Mouse (Mus musculus): ENCODE results near the gene Mbd3.
"Not testable (repeated sequence)": the region's sequence is repeated elsewhere in the genome, so short reads cannot be mapped to it uniquely, and the experiment has no call there.

Mbd3 gene

GRCm38 (mm10) chr10:80369995-80370747 is 29.2 kb downstream of the Mbd3 start:
- DNase-seq = peak in 1 of 2 experiments; percentile 33

- no peak for DNase-seq
Measured at GRCm38 (mm10) chr10:80368392-80368791, 31.0 kb downstream of the Mbd3 start.

GRCm38 (mm10) chr10:80367954-80368353 is 31.4 kb downstream of the Mbd3 start:
- no peak for DNase-seq

DNA sequence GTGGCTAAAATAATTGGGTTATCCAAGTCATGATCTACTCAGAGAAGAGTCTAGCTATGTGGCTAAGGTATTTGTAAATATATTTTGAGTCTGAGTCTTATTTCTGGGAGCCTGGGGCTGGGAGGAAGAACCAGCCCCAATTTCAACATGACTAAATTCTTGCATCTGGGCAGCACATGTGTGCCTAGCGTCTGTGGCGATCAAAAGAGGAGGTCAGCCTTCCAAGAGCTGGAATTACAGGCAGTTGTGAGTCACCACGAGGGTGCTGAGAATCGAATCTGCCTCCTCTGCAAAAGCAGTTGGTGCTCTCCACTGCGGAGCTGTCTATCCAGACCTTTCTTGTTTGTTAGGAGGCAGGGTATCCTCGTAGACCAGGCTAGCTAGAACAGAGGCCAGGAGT is 33.6 kb downstream of the Mbd3 start:
- no peak for DNase-seq

DNA sequence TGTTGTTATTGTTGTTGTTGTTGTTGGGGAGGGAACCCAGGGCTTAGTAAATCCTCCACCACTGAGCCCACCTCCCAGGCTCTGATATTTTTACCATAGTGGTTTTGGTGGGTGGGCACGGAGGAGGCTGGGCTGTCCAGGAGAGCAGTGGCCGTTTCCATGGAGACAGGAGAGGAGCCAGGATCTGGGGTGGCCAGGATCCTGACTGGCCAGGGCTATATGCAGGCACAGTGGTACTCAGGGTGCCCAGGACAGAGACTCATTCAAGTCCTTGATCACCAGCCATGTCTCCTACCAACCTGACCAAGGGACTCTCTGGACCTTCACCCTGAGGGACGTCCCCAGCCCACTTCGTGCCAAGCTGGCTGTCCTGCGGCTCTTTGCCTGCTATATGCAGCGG is 35.6 kb downstream of the Mbd3 start:
- DNase-seq = no peak

DNA sequence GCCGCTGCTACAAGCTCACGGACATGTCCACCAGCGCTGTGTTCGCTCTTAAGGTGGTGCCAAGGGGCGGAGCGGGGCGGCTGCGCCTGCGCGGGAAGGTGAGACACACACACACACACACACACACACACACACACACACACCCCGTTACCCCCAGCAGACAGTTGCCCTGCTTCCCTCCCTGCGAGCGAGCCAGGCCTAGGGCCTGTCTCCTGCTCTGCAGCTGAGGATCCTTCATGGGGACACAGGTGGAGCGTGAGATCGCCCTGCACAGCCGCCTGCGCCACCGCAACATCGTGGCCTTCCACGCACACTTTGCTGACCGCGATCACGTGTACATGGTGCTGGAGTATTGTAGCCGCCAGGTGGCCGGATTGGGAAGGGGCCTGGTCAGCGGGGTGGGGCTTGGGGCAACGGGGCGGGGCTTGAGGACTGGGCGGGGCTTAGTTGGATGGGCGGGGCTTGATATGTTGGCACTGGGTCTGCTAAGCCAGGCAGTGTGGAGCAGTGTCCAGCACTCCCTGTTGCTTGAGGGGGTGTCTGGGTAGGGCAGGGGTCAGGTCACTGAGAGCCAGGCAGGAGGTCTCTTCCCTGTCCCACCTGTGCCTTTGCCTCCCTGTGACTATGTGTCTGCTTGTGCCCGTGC is 41.2 kb downstream of the Mbd3 start:
- DNase-seq = peak; percentile 65 to 77

GRCm38 (mm10) chr10:80357336-80357735 is 42.0 kb downstream of the Mbd3 start:
- DNase-seq = no peak

GRCm38 (mm10) chr10:80356737-80357136 is 42.6 kb downstream of the Mbd3 start:
- no peak for DNase-seq

- DNase-seq = no peak
Measured at GRCm38 (mm10) chr10:80356001-80356682, 43.2 kb downstream of the Mbd3 start, which contains the start of gene Plk5. Plk5 (plus strand) TSS chr10:80356459.

- no peak for DNase-seq
Measured at GRCm38 (mm10) chr10:80355431-80355830, 43.9 kb downstream of the Mbd3 start.

DNA sequence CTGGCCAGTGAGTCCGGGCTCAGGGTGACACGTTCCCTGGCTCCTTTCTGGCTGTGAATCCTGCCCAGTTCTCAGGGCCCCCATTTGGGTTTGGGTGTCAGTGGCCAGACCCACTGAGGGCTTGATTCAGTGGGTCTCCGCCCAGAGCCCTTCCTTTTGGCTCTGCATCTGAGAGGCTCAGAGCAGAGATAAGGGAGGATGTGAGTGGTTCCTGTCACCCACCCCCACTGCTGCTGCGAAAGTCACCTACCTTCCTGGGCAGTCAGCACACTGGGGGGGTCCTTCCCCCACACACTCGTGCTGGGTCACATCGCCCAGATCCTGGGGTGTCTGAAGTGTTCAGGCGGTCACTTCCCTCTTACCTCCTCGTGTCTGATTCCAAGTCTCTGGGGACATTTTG is 46.6 kb downstream of the Mbd3 start:
- peak in 1 of 2 experiments; percentile 32 for DNase-seq

- DNase-seq = peak; percentile 73 to 86
Measured at GRCm38 (mm10) chr10:80351896-80352295, 47.5 kb downstream of the Mbd3 start.

- DNase-seq = peak; percentile 85 to 93
Measured at GRCm38 (mm10) chr10:80350292-80350691, 49.1 kb downstream of the Mbd3 start.

- no peak for DNase-seq
Measured at GRCm38 (mm10) chr10:80348981-80349380, 50.4 kb downstream of the Mbd3 start.

GRCm38 (mm10) chr10:80348244-80348781 is 51.0 kb downstream of the Mbd3 start, which contains the start of gene Adamtsl5:
Adamtsl5 (minus strand) TSS chr10:80348412.
- peak; percentile 33 to 70 for DNase-seq

GRCm38 (mm10) chr10:80347514-80347967 is 51.8 kb downstream of the Mbd3 start:
- DNase-seq = no peak

DNA sequence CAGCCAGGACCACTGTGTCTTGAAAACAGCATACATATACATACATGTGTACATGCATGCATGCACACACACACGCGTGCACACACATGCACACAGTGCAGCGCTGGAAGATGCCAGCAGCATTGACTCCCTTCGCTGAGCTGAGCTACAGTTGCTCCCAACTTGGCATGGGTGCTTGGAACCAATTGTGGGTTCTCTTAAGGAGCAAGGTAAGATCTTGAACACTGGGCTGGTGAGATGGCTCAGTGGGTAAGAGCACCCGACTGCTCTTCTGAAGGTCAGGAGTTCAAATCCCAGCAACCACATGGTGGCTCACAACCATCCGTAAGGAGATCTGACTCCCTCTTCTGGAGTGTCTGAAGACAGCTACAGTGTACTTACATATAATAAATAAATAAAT is 53.4 kb downstream of the Mbd3 start:
- DNase-seq = not testable (repeated sequence)

GRCm38 (mm10) chr10:80345122-80345521 is 54.2 kb downstream of the Mbd3 start:
- DNase-seq = no peak

- peak in 1 of 2 experiments; percentile 70 for DNase-seq
Measured at GRCm38 (mm10) chr10:80344131-80344661, 55.2 kb downstream of the Mbd3 start.

GRCm38 (mm10) chr10:80343425-80343895 is 55.9 kb downstream of the Mbd3 start:
- no peak for DNase-seq

- DNase-seq = peak; percentile 63 to 76
Measured at GRCm38 (mm10) chr10:80342749-80343424, 56.5 kb downstream of the Mbd3 start.
